Mouse (Mus musculus) heart, embryonic 11.5 days (tissue): ENCODE data around the gene Ccdc43. TPM values are rescaled to one million over a fixed set of nuclear protein-coding genes. Genes with fewer than 3 reads are reported as not detected.

Source experiments
- ATAC-seq: fragments of 200-750 bp; cut with Nextera tagmentation; replicated peaks from 2 replicates; pipeline ENCODE4 v1.8.0; 2017; ENCODE audit warnings: moderate library complexity; ENCODE audit not compliant: insufficient number of reproducible peaks, low FRiP score, low TSS enrichment
- H3K27ac ChIP-seq: fragments of 300-500 bp; sonication (generic); 2 replicates; pipeline ENCODE4 v1.5.1; 2014; ENCODE audit warnings: mild to moderate bottlenecking, low read depth, low read length
- H3K27me3 ChIP-seq: fragments of 300-500 bp; sonication (generic); 2 replicates; pipeline ENCODE4 v1.6.1; 2014; ENCODE audit warnings: mild to moderate bottlenecking, low read length, mixed read lengths; ENCODE audit not compliant: control insufficient read depth, insufficient read depth
- H3K36me3 ChIP-seq: fragments of 300-500 bp; sonication (generic); 2 replicates; pipeline ENCODE4 v1.6.1; 2014; ENCODE audit warnings: mild to moderate bottlenecking, low read length, moderate library complexity, mixed read lengths; ENCODE audit not compliant: control insufficient read depth, insufficient read depth
- H3K4me1 ChIP-seq: fragments of 300-500 bp; sonication (generic); 2 replicates; pipeline ENCODE4 v1.6.1; 2014; ENCODE audit warnings: low read length; ENCODE audit not compliant: control insufficient read depth, insufficient read depth
- H3K4me2 ChIP-seq: fragments of 300-500 bp; sonication (generic); 2 replicates; pipeline ENCODE4 v1.6.1; 2014; ENCODE audit warnings: mild to moderate bottlenecking, moderate library complexity
- H3K4me3 ChIP-seq: fragments of 300-500 bp; sonication (generic); 2 replicates; pipeline ENCODE4 v1.5.1; 2014; ENCODE audit warnings: low read depth, low read length
- H3K9ac ChIP-seq: fragments of 300-500 bp; sonication (generic); 2 replicates; pipeline ENCODE4 v1.6.1; 2014; ENCODE audit warnings: mild to moderate bottlenecking, low read depth, low read length, moderate library complexity
- H3K9me3 ChIP-seq: fragments of 300-500 bp; sonication (generic); replicated peaks from 2 replicates; pipeline ENCODE4 v1.6.1; 2016; ENCODE audit warnings: low read length; ENCODE audit not compliant: control insufficient read depth
- WGBS: fragments of 180-500 bp; shearing (Covaris S2); extraction: QIAGEN DNeasy Blood & Tissue Kit; methylation state at CpG from one replicate; pipeline ENCODE4 v1.1.7; 2014; ENCODE audit not compliant: insufficient replicate concordance; 5-methylcytosine and 5-hydroxymethylcytosine counted together
- polyA plus RNA-seq: library from polyadenylated mRNA; unstranded; fragments of >200 nt; fragmentation: Nextera tagmentation; extraction: Ambion mirVana; gene quantifications from 2 replicates; pipeline ENCODE4 v1.2.1, GENCODE M21; 2014

The Ccdc43 gene
- polyA plus RNA-seq, result 39.5 and 41.8 TPM in 2 replicates

DNA sequence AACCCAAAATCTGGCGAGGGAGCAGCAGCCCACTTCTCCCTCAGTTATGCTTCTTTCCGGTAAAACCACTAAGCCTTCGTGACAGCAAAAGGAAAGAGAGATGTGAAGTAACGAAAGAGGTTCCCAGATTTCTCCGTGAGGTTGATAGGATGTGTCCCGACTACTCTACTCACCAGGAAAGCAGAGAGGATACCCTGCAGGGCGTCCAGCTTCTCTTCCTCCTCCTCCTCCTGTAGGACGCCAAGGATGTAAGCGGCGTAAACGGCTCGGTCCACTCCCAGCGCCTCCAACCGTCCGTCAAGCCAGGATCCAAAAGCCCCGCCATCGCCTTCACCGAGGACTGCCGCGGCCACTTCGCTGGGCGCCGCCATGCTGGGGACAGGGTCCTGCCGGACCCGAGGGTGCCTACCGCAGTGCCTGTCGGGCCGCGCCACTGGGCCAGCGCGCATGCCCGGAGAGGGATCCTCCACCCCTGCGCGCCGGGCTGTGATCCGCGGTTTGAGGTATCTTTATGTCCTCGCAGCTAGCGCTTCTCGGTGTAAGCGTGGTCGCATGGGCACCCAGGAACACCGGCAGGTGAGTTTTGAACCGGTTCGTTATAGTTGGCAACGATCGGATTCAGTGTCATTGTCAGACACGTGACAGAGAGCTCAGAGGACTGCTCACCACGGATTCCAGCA, at the start of gene Ccdc43:
Ccdc43 (minus strand) TSS at position 445 of the 680 bp plus-strand sequence.
- WGBS, result under 1% methylated on average over 49 of the region's 49 CpGs
- H3K4me2 ChIP-seq, result peak within 1 kb of the TSS; percentile 79
- no peaks in the 10 kb centered on the region for H3K27me3 ChIP-seq
- peak; percentile 91 for ATAC-seq
- H3K9me3 ChIP-seq, result no peaks in the 10 kb centered on the region
- peaks cover 6% of the 10 kb centered on the region; the same call in 1 of the 2 replicates for H3K4me1 ChIP-seq
- peak within 1 kb of the TSS; percentile 85 for H3K4me3 ChIP-seq
- H3K9ac ChIP-seq, result peak within 1 kb of the TSS; percentile 86
- no peaks in the 10 kb centered on the region for H3K36me3 ChIP-seq
- H3K27ac ChIP-seq, result no peak within 1 kb of the TSS; the same call in 1 of the 2 replicates

DNA sequence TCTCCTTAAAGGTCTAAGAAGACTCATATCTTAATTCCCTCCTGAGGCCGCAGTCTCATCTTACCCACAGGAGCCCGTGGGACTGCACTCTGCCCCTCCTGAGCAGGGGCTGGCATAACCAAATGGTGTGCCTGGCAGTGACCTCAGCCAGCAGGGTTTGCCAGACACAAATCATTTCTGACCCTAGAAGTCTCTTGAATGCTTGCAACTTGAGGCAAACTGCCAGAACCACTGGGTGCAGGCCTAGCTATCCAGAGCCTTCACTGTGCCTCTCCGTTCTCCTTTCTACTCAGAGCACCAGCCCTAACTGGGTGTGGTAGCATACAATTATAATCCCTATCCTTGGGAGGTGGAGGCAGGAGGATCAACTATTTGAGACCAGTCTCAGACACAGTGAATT, 47.2 kb upstream of the Ccdc43 start:
- ATAC-seq, result no peak
- peaks cover 9% of the 10 kb centered on the region for H3K4me1 ChIP-seq
- H3K9me3 ChIP-seq, result no peaks in the 10 kb centered on the region
- H3K9ac ChIP-seq, result no peak overlapping the region
- H3K27ac ChIP-seq, result no peak overlapping the region
- H3K4me2 ChIP-seq, result no peak overlapping the region
- no peaks in the 10 kb centered on the region for H3K27me3 ChIP-seq
- 77% methylated on average over 3 of the region's 3 CpGs for WGBS
- no peak overlapping the region for H3K4me3 ChIP-seq
- H3K36me3 ChIP-seq, result no peaks in the 10 kb centered on the region

- Histone ChIP-seq H3K36me3 (no peaks in the 10 kb centered on the region), H3K4me3 (no peak overlapping the region), H3K4me2 (no peak overlapping the region), H3K27ac (no peak overlapping the region), H3K4me1 (peaks cover 13% of the 10 kb centered on the region), H3K9me3 (no peaks in the 10 kb centered on the region), H3K9ac (no peak overlapping the region), H3K27me3 (peaks cover 4% of the 10 kb centered on the region; the same call in 1 of the 2 replicates)
- WGBS, result 77% methylated on average over 5 of the region's 5 CpGs
- ATAC-seq, result no peak
These were observed 45.3 kb upstream of the Ccdc43 start for GRCm38 (mm10) chr11:102742843-102743242.

DNA sequence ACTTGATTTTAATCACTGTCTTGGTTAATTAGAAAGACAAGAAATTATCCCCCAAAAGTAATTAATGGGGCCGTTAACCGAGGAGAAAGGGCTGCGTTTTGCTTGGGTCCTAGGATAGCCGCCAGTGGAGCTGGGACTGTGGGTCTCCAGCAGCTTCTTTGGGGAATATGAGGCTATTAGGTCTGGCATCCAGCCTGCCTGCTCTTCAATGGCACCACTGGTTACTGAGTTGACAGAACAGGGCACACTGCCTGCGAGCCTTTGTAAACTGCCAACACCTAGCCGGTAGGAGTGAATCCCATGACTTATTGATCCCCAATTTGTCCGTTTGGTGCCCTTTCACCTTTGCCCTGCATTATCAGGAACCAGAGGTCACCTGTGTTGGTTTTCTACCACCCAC, 44.5 kb upstream of the Ccdc43 start:
- Histone ChIP-seq H3K4me3 (no peak overlapping the region), H3K9ac (no peak overlapping the region), H3K9me3 (no peaks in the 10 kb centered on the region), H3K4me1 (peaks cover 13% of the 10 kb centered on the region), H3K27me3 (peaks cover 5% of the 10 kb centered on the region; the same call in 1 of the 2 replicates), H3K27ac (no peak overlapping the region), H3K4me2 (no peak overlapping the region), H3K36me3 (no peaks in the 10 kb centered on the region)
- WGBS, result 70% methylated on average over 7 of the region's 7 CpGs
- no peak for ATAC-seq

GRCm38 (mm10) chr11:102741129-102741950, 43.8 kb upstream of the Ccdc43 start:
- peaks cover 13% of the 10 kb centered on the region for H3K4me1 ChIP-seq
- H3K9me3 ChIP-seq, result no peaks in the 10 kb centered on the region
- H3K27me3 ChIP-seq, result peaks cover 5% of the 10 kb centered on the region; the same call in 1 of the 2 replicates
- WGBS, result 11% methylated on average over 22 of the region's 22 CpGs
- no peak overlapping the region for H3K27ac ChIP-seq
- H3K4me3 ChIP-seq, result peak overlapping the region; percentile 18; the same call in 1 of the 2 replicates
- H3K4me2 ChIP-seq, result peak overlapping the region; percentile 52
- ATAC-seq, result no peak
- H3K9ac ChIP-seq, result 0 out of 2 replicates have a peak overlapping the region, but pooled peaks have one; percentile 28
- no peaks in the 10 kb centered on the region for H3K36me3 ChIP-seq

- 60% methylated on average over 11 of the region's 11 CpGs for WGBS
- ATAC-seq, result no peak
- peaks cover 5% of the 10 kb centered on the region; the same call in 1 of the 2 replicates for H3K27me3 ChIP-seq
These were observed 43.1 kb upstream of the Ccdc43 start for GRCm38 (mm10) chr11:102740634-102741033.

GRCm38 (mm10) chr11:102739278-102739966, 41.8 kb upstream of the Ccdc43 start:
- Histone ChIP-seq H3K9ac (peak overlapping the region; percentile 43; the same call in 1 of the 2 replicates), H3K36me3 (no peaks in the 10 kb centered on the region), H3K9me3 (no peaks in the 10 kb centered on the region), H3K4me1 (peaks cover 13% of the 10 kb centered on the region), H3K4me2 (peak overlapping the region; percentile 72), H3K27ac (no peak overlapping the region), H3K4me3 (peak overlapping the region; percentile 40), H3K27me3 (peaks cover 5% of the 10 kb centered on the region; the same call in 1 of the 2 replicates)
- 5% methylated on average over 20 of the region's 20 CpGs for WGBS
- ATAC-seq, result 0 out of 2 replicates have a peak, but pooled peaks have one; percentile 20

More at GRCm38 (mm10) chr11:102740634-102741033, 43.1 kb upstream of the Ccdc43 start:
- no peak overlapping the region for H3K27ac ChIP-seq
- no peak overlapping the region for H3K4me2 ChIP-seq
- peaks cover 13% of the 10 kb centered on the region for H3K4me1 ChIP-seq
- H3K4me3 ChIP-seq, result no peak overlapping the region
- no peaks in the 10 kb centered on the region for H3K9me3 ChIP-seq
- no peak overlapping the region for H3K9ac ChIP-seq
- no peaks in the 10 kb centered on the region for H3K36me3 ChIP-seq

DNA sequence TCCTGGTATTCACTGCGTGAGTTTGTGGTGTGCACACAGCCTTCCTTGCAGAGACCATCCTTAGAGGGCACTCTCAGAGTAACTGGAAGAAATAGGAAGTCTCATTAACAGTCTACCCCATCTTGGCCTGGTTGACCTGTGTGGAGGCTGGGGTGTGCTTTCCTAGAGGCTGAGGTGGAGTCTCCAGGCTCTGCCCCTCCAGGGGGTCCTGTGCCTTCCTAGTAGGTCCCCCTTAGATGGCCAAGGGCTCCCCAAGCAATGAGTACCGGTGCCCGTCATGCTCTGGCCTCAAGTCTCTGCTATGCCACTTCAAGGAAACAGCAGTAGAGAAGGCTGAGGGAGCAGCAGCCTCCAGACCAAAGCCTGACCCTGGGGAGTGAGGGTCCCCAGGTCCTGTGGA, 40.5 kb upstream of the Ccdc43 start:
- WGBS, result 76% methylated on average over 3 of the region's 3 CpGs
- no peak for ATAC-seq

More for the DNA sequence above, 40.5 kb upstream of the Ccdc43 start:
- Histone ChIP-seq H3K27ac (no peak overlapping the region), H3K4me1 (peaks cover 13% of the 10 kb centered on the region), H3K4me3 (no peak overlapping the region), H3K36me3 (no peaks in the 10 kb centered on the region), H3K9me3 (no peaks in the 10 kb centered on the region), H3K4me2 (no peak overlapping the region), H3K9ac (no peak overlapping the region), H3K27me3 (peaks cover 5% of the 10 kb centered on the region; the same call in 1 of the 2 replicates)
